Mouse (Mus musculus): ENCODE measurements around the gene Tom1l2.

Tom1l2 gene

DNA sequence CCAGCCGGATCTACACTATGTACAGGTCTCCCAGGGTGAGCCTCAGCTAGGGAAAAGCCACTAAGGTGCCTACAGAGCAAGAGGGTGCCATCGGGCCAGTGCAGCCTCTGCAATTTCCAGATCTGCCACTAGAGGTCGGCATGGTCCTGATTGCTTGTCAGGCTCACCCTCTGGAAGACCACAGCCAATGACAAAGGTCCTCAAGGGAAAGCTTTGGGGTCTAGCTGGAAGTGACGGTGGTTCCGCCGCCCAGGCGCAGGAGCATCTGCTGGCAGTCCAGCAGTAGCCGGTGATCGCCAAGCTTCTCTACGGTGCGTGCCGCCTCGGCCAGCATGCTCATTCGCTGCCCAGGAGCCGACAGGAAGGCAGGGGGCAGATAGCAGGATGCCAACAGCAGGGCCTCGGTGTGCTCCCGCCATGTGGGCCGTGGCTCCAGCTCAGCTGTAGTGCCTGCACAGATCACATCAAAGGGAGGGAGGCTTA is 153.0 kb downstream of the Tom1l2 start:
- in situ Hi-C loops (cut with MboI; ENCODE audit: low pct_unique_long_range_greater_than_20kb in 1 of 2, low sequenced_read_pairs in 2 of 2, unreplicated experiment in 1 of 2): loop anchor here (5.0 kb wide), 3 partner anchors 53 to 107 kb away; no protein-coding TSS in a partner anchor

GRCm38 (mm10) chr11:60198651-60199050 is 154.1 kb downstream of the Tom1l2 start:
- in situ Hi-C loops (cut with MboI; ENCODE audit: low pct_unique_long_range_greater_than_20kb in 1 of 2, low sequenced_read_pairs in 2 of 2, unreplicated experiment in 1 of 2): loop anchor here (5.0 kb wide), 3 partner anchors 54 to 106 kb away; no protein-coding TSS in a partner anchor

- in situ Hi-C loops (cut with MboI; ENCODE audit: low pct_unique_long_range_greater_than_20kb in 1 of 2, low sequenced_read_pairs in 2 of 2, unreplicated experiment in 1 of 2): loop anchor here (5.0 kb wide), 3 partner anchors 54 to 106 kb away; no protein-coding TSS in a partner anchor
These were observed 154.6 kb downstream of the Tom1l2 start for GRCm38 (mm10) chr11:60197998-60198619.

- in situ Hi-C loops (cut with MboI; ENCODE audit: low pct_unique_long_range_greater_than_20kb in 1 of 2, low sequenced_read_pairs in 2 of 2, unreplicated experiment in 1 of 2): loop anchor here (5.0 kb wide), 3 partner anchors 56 to 104 kb away; no protein-coding TSS in a partner anchor
These were observed 156.4 kb downstream of the Tom1l2 start for GRCm38 (mm10) chr11:60196344-60196743.

- in situ Hi-C loops (cut with MboI; ENCODE audit: low pct_unique_long_range_greater_than_20kb in 1 of 2, low sequenced_read_pairs in 2 of 2, unreplicated experiment in 1 of 2): loop anchor here (5.0 kb wide), 3 partner anchors 57 to 103 kb away; no protein-coding TSS in a partner anchor
These were observed 157.6 kb downstream of the Tom1l2 start for GRCm38 (mm10) chr11:60195108-60195507.

GRCm38 (mm10) chr11:60193556-60193955 is 159.1 kb downstream of the Tom1l2 start:
- in situ Hi-C loops (cut with MboI; ENCODE audit: low pct_unique_long_range_greater_than_20kb in 1 of 2, low sequenced_read_pairs in 2 of 2, unreplicated experiment in 1 of 2): no loop called here

DNA sequence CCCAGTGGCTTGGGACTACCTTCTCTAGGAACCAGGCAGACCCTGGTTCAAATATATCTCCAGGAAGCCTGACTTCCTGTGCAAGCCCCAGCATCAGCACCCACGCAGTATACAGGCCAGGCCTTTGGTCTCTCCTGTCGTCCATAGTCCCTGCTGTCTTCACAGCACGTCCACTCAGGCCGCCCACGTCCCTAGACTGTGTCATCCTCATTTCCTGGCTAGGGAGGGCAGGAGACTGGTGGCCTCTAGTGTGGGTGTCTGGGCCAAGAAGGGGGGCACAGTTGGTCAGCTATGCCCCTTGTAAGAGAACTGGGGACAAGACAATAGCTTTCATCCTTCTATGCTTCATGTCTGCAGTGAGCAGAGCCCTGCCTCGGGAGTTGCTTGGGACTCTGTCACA is 160.2 kb downstream of the Tom1l2 start:
- in situ Hi-C loops (cut with MboI; ENCODE audit: low pct_unique_long_range_greater_than_20kb in 1 of 2, low sequenced_read_pairs in 2 of 2, unreplicated experiment in 1 of 2): no loop called here

- in situ Hi-C loops (cut with MboI; ENCODE audit: low pct_unique_long_range_greater_than_20kb in 1 of 2, low sequenced_read_pairs in 2 of 2, unreplicated experiment in 1 of 2): no loop called here
These were observed 162.6 kb downstream of the Tom1l2 start for GRCm38 (mm10) chr11:60190055-60190641.

DNA sequence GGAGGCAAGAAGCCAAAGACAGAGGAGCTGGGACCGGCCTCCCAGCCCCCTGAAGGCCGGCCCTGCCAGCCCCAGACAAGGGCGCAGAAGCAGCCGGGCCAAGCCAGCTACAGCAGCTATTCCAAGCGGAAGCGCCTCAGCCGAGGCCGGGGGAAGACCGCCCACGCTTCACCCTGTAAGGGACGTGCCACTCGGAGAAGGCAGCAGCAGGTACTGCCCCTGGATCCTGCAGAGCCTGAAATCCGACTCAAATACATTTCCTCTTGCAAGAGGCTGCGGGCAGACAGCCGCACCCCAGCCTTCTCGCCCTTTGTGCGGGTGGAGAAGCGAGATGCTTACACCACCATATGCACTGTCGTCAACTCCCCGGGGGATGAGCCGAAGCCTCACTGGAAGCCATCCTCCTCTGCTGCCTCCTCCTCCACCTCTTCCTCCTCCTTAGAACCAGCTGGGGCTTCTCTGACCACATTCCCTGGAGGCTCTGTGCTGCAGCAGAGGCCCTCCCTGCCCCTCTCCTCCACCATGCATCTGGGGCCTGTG is 163.1 kb downstream of the Tom1l2 start:
- in situ Hi-C loops (cut with MboI; ENCODE audit: low pct_unique_long_range_greater_than_20kb in 1 of 2, low sequenced_read_pairs in 2 of 2, unreplicated experiment in 1 of 2): no loop called here

DNA sequence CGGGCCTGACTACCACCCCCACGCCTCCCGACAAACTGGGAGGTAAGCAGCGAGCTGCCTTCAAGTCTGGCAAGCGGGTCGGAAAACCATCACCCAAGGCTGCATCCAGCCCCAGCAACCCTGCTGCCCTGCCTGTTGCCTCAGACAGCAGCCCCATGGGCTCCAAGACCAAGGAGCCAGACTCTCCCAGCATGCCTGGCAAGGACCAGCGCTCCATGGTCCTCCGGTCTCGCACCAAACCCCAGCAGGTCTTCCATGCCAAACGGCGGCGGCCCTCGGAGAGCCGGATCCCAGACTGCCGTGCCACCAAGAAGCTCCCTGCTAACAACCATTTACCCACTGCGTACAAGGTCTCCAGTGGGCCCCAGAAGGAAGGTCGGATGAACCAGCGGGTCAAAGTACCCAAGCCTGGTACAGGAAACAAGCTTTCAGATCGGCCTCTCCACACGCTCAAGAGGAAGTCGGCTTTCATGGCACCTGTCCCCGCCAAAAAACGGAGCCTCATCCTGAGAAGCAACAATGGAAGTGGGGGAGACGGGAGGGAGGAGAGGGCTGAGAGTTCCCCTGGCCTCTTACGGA is 164.3 kb downstream of the Tom1l2 start:
- in situ Hi-C loops (cut with MboI; ENCODE audit: low pct_unique_long_range_greater_than_20kb in 1 of 2, low sequenced_read_pairs in 2 of 2, unreplicated experiment in 1 of 2): no loop called here

- in situ Hi-C loops (cut with MboI; ENCODE audit: low pct_unique_long_range_greater_than_20kb in 1 of 2, low sequenced_read_pairs in 2 of 2, unreplicated experiment in 1 of 2): no loop called here
These were observed 165.6 kb downstream of the Tom1l2 start for GRCm38 (mm10) chr11:60187070-60187469.

DNA sequence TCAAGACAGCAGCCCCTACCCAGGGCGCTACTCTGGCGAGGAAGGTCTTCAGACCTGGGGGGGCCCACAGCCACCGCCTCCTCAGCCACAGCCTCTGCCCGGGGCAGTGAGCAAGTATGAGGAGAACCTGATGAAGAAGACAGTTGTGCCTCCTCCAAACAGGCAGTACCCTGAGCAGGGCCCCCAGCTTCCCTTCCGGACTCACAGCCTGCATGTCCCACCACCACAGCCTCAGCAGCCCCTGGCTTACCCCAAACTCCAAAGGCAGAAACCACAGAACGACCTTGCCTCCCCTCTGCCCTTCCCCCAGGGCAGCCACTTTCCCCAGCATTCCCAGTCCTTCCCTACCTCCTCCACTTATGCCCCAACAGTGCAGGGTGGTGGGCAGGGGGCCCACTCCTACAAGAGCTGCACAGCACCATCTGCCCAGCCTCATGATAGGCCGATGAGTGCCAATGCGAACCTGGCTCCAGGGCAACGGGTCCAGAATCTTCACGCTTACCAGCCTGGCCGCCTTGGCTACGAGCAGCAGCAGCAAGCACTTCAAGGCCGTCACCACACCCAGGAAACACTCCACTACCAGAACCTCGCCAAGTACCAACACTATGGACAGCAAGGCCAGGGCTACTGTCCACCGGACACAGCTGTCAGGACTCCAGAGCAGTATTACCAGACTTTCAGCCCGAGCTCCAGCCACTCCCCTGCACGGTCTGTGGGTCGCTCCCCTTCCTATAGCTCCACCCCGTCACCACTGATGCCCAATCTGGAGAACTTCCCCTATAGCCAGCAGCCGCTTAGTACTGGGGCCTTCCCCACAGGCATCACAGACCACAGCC is 167.1 kb downstream of the Tom1l2 start:
- in situ Hi-C loops (cut with MboI; ENCODE audit: low pct_unique_long_range_greater_than_20kb in 1 of 2, low sequenced_read_pairs in 2 of 2, unreplicated experiment in 1 of 2): no loop called here

GRCm38 (mm10) chr11:60184346-60185325 is 168.1 kb downstream of the Tom1l2 start:
- in situ Hi-C loops (cut with MboI; ENCODE audit: low pct_unique_long_range_greater_than_20kb in 1 of 2, low sequenced_read_pairs in 2 of 2, unreplicated experiment in 1 of 2): no loop called here

DNA sequence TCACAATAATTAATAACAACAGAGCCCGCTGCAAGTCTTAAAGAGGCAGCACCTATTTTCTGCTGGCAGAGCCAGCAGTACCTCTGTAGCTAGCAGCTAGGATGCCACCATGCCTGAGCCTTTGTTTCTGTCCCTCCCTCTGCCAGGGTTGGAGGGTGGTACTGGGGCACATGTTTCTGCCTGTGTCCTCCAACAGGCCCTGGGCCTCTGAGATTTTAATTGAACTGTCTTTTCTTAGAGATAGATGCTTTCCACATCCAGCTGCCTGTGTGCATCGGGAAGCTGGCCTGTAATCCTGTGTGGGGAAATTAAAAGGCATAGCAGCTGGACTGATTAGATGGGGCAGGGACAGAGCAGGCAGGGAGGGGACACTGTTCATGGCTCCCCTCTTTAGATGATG is 170.0 kb downstream of the Tom1l2 start:
- in situ Hi-C loops (cut with MboI; ENCODE audit: low pct_unique_long_range_greater_than_20kb in 1 of 2, low sequenced_read_pairs in 2 of 2, unreplicated experiment in 1 of 2): no loop called here

DNA sequence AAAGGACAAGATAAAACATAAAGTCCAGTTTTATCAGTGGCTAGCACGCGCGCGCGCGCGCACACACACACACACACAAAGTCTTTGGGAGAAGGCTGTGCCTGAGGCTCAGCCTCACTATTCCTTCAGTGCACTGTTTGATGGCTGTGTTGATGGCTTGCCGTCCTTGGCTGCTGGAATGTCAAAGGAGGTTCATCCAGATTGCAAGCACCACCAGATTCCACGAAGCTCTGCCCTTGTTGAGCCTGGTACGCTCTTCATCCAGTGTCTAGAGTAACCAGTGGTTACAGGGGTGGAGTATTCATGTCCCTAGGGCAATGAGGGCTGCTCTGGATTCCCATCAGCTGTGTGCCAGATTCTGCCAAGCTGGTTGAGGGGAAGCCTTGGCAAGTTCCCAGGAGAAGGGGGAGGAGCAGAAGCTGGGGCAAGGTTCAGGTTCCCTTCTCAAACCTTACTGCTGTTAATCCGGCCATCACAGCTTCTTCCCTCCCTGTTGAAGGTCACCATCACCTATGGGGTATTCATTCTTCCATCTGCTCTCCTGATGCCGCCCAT is 170.5 kb downstream of the Tom1l2 start:
- in situ Hi-C loops (cut with MboI; ENCODE audit: low pct_unique_long_range_greater_than_20kb in 1 of 2, low sequenced_read_pairs in 2 of 2, unreplicated experiment in 1 of 2): no loop called here

- in situ Hi-C loops (cut with MboI; ENCODE audit: low pct_unique_long_range_greater_than_20kb in 1 of 2, low sequenced_read_pairs in 2 of 2, unreplicated experiment in 1 of 2): no loop called here
These were observed 174.2 kb downstream of the Tom1l2 start for GRCm38 (mm10) chr11:60178506-60178905.

GRCm38 (mm10) chr11:60178005-60178404 is 174.7 kb downstream of the Tom1l2 start:
- in situ Hi-C loops (cut with MboI; ENCODE audit: low pct_unique_long_range_greater_than_20kb in 1 of 2, low sequenced_read_pairs in 2 of 2, unreplicated experiment in 1 of 2): no loop called here

All from mouse embryonic stem cell (cell line).